Mouse (Mus musculus): ENCODE results near the gene Six5. TPM values are rescaled to one million over a fixed set of nuclear protein-coding genes. Genes with fewer than 3 reads are reported as not detected.
A peak's percentile ranks its signal among the peaks of the same experiment; 100 is the strongest.

Gene Six5
- polyA plus RNA-seq, 1 experiment from 2014 or later, result 2.3 TPM

- peak overlapping the region; percentile 95 for H3K4me3 ChIP-seq
- H3K36me3 ChIP-seq, result peaks cover 47% of the 10 kb centered on the region
Measured at GRCm38 (mm10) chr7:19077761-19078160, 16.6 kb upstream of the Six5 start.

GRCm38 (mm10) chr7:19078732-19079131 lies 15.7 kb upstream of the Six5 start:
- Histone ChIP-seq H3K4me1 (peaks cover 23% of the 10 kb centered on the region), H3K4me3 (no peak overlapping the region), H3K9ac (replicated peaks) (no peak overlapping the region), H3K27ac (replicated peaks) (no peak overlapping the region), H3K9me3 (no peaks in the 10 kb centered on the region), H3K27me3 (no peaks in the 10 kb centered on the region), H3K4me2 (replicated peaks) (no peak overlapping the region), H3K36me3 (peaks cover 52% of the 10 kb centered on the region)
- ATAC-seq (replicated peaks), result no peak
- 81% methylated on average over 3 of the region's 3 CpGs for WGBS

More at GRCm38 (mm10) chr7:19077761-19078160, 16.6 kb upstream of the Six5 start:
- no peak for ATAC-seq (replicated peaks)
- Histone ChIP-seq H3K9ac (replicated peaks) (no peak overlapping the region), H3K9me3 (no peaks in the 10 kb centered on the region), H3K27ac (replicated peaks) (no peak overlapping the region), H3K4me2 (replicated peaks) (peak overlapping the region; percentile 97), H3K27me3 (no peaks in the 10 kb centered on the region), H3K4me1 (peaks cover 23% of the 10 kb centered on the region)
- WGBS, result 84% methylated on average over 14 of the region's 14 CpGs

GRCm38 (mm10) chr7:19080451-19080950 lies 13.9 kb upstream of the Six5 start:
- H3K4me3 ChIP-seq, result no peak overlapping the region
- H3K9ac ChIP-seq (replicated peaks), result no peak overlapping the region
- H3K36me3 ChIP-seq, result peaks cover 52% of the 10 kb centered on the region
- H3K4me1 ChIP-seq, result peaks cover 18% of the 10 kb centered on the region
- no peaks in the 10 kb centered on the region for H3K9me3 ChIP-seq
- 91% methylated on average over 19 of the region's 19 CpGs for WGBS
- no peak overlapping the region for H3K27ac ChIP-seq (replicated peaks)
- ATAC-seq (replicated peaks), result no peak
- no peak overlapping the region for H3K4me2 ChIP-seq (replicated peaks)
- no peaks in the 10 kb centered on the region for H3K27me3 ChIP-seq

GRCm38 (mm10) chr7:19082171-19082570 lies 12.2 kb upstream of the Six5 start:
- H3K4me1 ChIP-seq, result peaks cover 11% of the 10 kb centered on the region

GRCm38 (mm10) chr7:19083096-19083495 lies 11.3 kb upstream of the Six5 start:
- Histone ChIP-seq H3K27ac (replicated peaks) (no peak overlapping the region), H3K27me3 (no peaks in the 10 kb centered on the region), H3K9me3 (no peaks in the 10 kb centered on the region), H3K36me3 (peaks cover 54% of the 10 kb centered on the region), H3K4me2 (replicated peaks) (no peak overlapping the region), H3K4me3 (no peak overlapping the region), H3K9ac (replicated peaks) (no peak overlapping the region), H3K4me1 (peaks cover 1% of the 10 kb centered on the region; the same call in 1 of the 2 replicates)
- WGBS, result 67% methylated on average over 6 of the region's 6 CpGs
- ATAC-seq (replicated peaks), result no peak

More at GRCm38 (mm10) chr7:19082171-19082570, 12.2 kb upstream of the Six5 start:
- H3K27me3 ChIP-seq, result no peaks in the 10 kb centered on the region
- no peak overlapping the region for H3K4me3 ChIP-seq
- H3K27ac ChIP-seq (replicated peaks), result no peak overlapping the region
- no peaks in the 10 kb centered on the region for H3K9me3 ChIP-seq
- H3K4me2 ChIP-seq (replicated peaks), result no peak overlapping the region
- peaks cover 52% of the 10 kb centered on the region for H3K36me3 ChIP-seq
- ATAC-seq (replicated peaks), result no peak
- H3K9ac ChIP-seq (replicated peaks), result no peak overlapping the region
- WGBS, result 92% methylated on average over 4 of the region's 4 CpGs

- WGBS, result 47% methylated on average over 10 of the region's 10 CpGs
- peaks cover 54% of the 10 kb centered on the region for H3K36me3 ChIP-seq
- no peak within 1 kb of the TSS for H3K4me2 ChIP-seq (replicated peaks)
- H3K27ac ChIP-seq (replicated peaks), result no peak within 1 kb of the TSS
- no peaks in the 10 kb centered on the region for H3K27me3 ChIP-seq
- H3K9ac ChIP-seq (replicated peaks), result no peak within 1 kb of the TSS
- H3K9me3 ChIP-seq, result no peaks in the 10 kb centered on the region
- H3K4me3 ChIP-seq, result no peak within 1 kb of the TSS
- ATAC-seq (replicated peaks), result no peak
- no peaks in the 10 kb centered on the region for H3K4me1 ChIP-seq
Measured at GRCm38 (mm10) chr7:19083701-19084100, 10.7 kb upstream of the Six5 start, which contains the start of gene Dmpk. Gene Dmpk (plus strand): TSS chr7:19083849.

- no peak overlapping the region for H3K4me2 ChIP-seq (replicated peaks)
- no peaks in the 10 kb centered on the region for H3K4me1 ChIP-seq
- no peak for ATAC-seq (replicated peaks)
- no peaks in the 10 kb centered on the region for H3K27me3 ChIP-seq
- 79% methylated on average over 6 of the region's 6 CpGs for WGBS
- H3K36me3 ChIP-seq, result peaks cover 51% of the 10 kb centered on the region
- no peaks in the 10 kb centered on the region for H3K9me3 ChIP-seq
- H3K4me3 ChIP-seq, result no peak overlapping the region
- H3K27ac ChIP-seq (replicated peaks), result no peak overlapping the region
- H3K9ac ChIP-seq (replicated peaks), result no peak overlapping the region
Measured at GRCm38 (mm10) chr7:19084277-19084771, 10.1 kb upstream of the Six5 start.

GRCm38 (mm10) chr7:19084921-19085473 lies 9.4 kb upstream of the Six5 start:
- H3K4me1 ChIP-seq, result no peaks in the 10 kb centered on the region
- H3K27ac ChIP-seq (replicated peaks), result no peak overlapping the region
- H3K27me3 ChIP-seq, result no peaks in the 10 kb centered on the region
- no peaks in the 10 kb centered on the region for H3K9me3 ChIP-seq
- no peak for ATAC-seq (replicated peaks)
- no peak overlapping the region for H3K4me2 ChIP-seq (replicated peaks)
- 34% methylated on average over 9 of the region's 9 CpGs for WGBS
- H3K9ac ChIP-seq (replicated peaks), result no peak overlapping the region
- H3K36me3 ChIP-seq, result peaks cover 45% of the 10 kb centered on the region
- H3K4me3 ChIP-seq, result no peak overlapping the region

GRCm38 (mm10) chr7:19085495-19085894 lies 8.9 kb upstream of the Six5 start:
- Histone ChIP-seq H3K9ac (replicated peaks) (no peak overlapping the region), H3K36me3 (peaks cover 41% of the 10 kb centered on the region), H3K27ac (replicated peaks) (no peak overlapping the region), H3K9me3 (no peaks in the 10 kb centered on the region), H3K4me3 (no peak overlapping the region), H3K4me1 (no peaks in the 10 kb centered on the region), H3K27me3 (no peaks in the 10 kb centered on the region), H3K4me2 (replicated peaks) (no peak overlapping the region)
- no peak for ATAC-seq (replicated peaks)
- 17% methylated on average over 6 of the region's 6 CpGs for WGBS

- Histone ChIP-seq H3K4me1 (no peaks in the 10 kb centered on the region), H3K9me3 (no peaks in the 10 kb centered on the region), H3K27ac (replicated peaks) (no peak overlapping the region), H3K4me3 (no peak overlapping the region), H3K27me3 (no peaks in the 10 kb centered on the region), H3K9ac (replicated peaks) (no peak overlapping the region), H3K4me2 (replicated peaks) (no peak overlapping the region), H3K36me3 (peaks cover 42% of the 10 kb centered on the region)
- WGBS, result 22% methylated on average over 14 of the region's 14 CpGs
- ATAC-seq (replicated peaks), result no peak
Measured at GRCm38 (mm10) chr7:19086042-19086441, 8.4 kb upstream of the Six5 start.

- H3K9ac ChIP-seq (replicated peaks), result no peak overlapping the region
- WGBS, result 60% methylated on average over 18 of the region's 18 CpGs
- no peak overlapping the region for H3K4me2 ChIP-seq (replicated peaks)
- no peaks in the 10 kb centered on the region for H3K4me1 ChIP-seq
- no peaks in the 10 kb centered on the region for H3K27me3 ChIP-seq
- no peak overlapping the region for H3K27ac ChIP-seq (replicated peaks)
- no peak for ATAC-seq (replicated peaks)
- H3K36me3 ChIP-seq, result peaks cover 38% of the 10 kb centered on the region
- no peaks in the 10 kb centered on the region for H3K9me3 ChIP-seq
- no peak overlapping the region for H3K4me3 ChIP-seq
Measured at GRCm38 (mm10) chr7:19086760-19087159, 7.6 kb upstream of the Six5 start.

- H3K36me3 ChIP-seq, result peaks cover 24% of the 10 kb centered on the region
- no peaks in the 10 kb centered on the region for H3K9me3 ChIP-seq
- H3K27me3 ChIP-seq, result no peaks in the 10 kb centered on the region
- no peak overlapping the region for H3K4me3 ChIP-seq
- ATAC-seq (replicated peaks), result no peak
- no peak overlapping the region for H3K9ac ChIP-seq (replicated peaks)
- peaks cover 17% of the 10 kb centered on the region for H3K4me1 ChIP-seq
- WGBS, result 40% methylated on average over 10 of the region's 10 CpGs
- H3K4me2 ChIP-seq (replicated peaks), result no peak overlapping the region
- no peak overlapping the region for H3K27ac ChIP-seq (replicated peaks)
Measured at GRCm38 (mm10) chr7:19088813-19089212, 5.6 kb upstream of the Six5 start.

- Histone ChIP-seq H3K27me3 (no peaks in the 10 kb centered on the region), H3K4me3 (no peak overlapping the region), H3K9me3 (no peaks in the 10 kb centered on the region), H3K9ac (replicated peaks) (no peak overlapping the region), H3K27ac (replicated peaks) (no peak overlapping the region), H3K4me1 (peaks cover 46% of the 10 kb centered on the region), H3K36me3 (peaks cover 24% of the 10 kb centered on the region), H3K4me2 (replicated peaks) (peak overlapping the region; percentile 99; the same call in 1 of the 2 replicates)
- 38% methylated on average over 17 of the region's 17 CpGs for WGBS
- ATAC-seq (replicated peaks), result no peak
Measured at GRCm38 (mm10) chr7:19091913-19092312, 2.5 kb upstream of the Six5 start.
